Mouse (Mus musculus) cerebellum, adult 11 months (tissue): ENCODE results near the gene Gsdmc3.
"Not testable (repeated sequence)": the region's sequence is repeated elsewhere in the genome, so short reads cannot be mapped to it uniquely, and the experiment has no call there.

Experiments
- DNase-seq: peaks from one replicate; pipeline ENCODE4 v3.0.0; 2022

The Gsdmc3 gene

DNA sequence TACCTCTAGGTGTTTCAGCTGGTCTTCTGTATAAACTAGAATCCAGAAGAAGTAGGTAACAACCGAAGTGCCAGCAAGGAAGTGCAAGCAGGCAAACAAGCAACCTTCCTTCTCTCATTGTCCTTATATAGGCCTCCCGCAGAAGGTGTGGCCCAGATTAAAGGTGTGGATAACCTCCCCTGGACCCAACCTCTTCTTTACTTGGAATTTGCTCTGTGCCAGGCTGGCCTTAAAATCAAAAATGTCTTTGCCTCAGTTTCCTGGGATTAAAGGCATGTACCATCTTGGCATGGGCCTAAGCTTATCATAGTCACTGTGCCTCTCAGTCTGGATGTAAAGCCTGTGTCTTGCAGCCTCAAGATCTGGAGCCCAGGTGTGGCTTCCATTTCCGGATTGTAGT lies at the start of gene Gsdmc3:
Gene Gsdmc3 (minus strand): TSS at position 101 of the 400 bp plus-strand sequence.
- not testable (repeated sequence) for DNase-seq

GRCm38 (mm10) chr15:63926201-63926600 lies 47.8 kb upstream of the Gsdmc3 start:
- no peak for DNase-seq

- DNase-seq, result no peak
Measured at GRCm38 (mm10) chr15:63924484-63924883, 46.1 kb upstream of the Gsdmc3 start.

DNA sequence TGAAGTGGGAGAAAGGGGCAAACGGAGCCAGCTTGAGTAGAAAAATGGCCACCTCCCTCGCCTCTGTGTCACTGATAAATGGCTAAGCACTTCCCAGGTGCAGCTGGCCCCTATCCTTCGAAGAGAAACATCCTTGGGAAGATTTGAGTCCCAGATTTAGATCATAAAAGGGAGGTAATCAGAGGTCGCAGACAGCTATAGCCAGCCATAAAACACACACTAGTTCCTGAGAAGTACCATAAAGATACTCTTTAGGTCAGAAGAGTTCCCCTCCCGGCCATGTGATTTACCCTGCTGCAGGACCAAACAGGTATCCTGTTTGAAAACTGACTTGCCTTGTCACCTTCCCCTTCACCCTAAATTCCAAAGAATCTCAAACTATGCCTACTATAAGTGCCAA lies 43.3 kb upstream of the Gsdmc3 start:
- not testable (repeated sequence) for DNase-seq

DNA sequence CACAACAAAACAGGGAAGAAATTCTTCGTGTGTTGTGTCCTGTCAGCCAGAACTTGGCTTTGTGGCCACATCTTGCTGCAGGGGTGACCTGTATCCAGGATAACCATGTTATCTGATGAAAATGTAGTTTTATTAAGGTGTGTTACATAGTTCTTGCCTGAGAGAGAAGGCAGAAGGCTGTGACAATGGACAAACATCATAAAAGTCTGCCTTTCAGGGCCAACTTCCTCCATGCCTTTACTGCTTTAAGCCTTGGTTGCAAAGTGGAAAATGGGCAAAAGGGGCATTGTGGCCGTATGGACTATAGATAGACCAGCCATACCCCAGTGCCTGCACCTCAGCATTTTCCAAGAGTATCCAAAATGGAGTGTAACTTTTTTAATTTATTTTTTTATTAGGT lies 41.4 kb upstream of the Gsdmc3 start:
- not testable (repeated sequence) for DNase-seq

DNA sequence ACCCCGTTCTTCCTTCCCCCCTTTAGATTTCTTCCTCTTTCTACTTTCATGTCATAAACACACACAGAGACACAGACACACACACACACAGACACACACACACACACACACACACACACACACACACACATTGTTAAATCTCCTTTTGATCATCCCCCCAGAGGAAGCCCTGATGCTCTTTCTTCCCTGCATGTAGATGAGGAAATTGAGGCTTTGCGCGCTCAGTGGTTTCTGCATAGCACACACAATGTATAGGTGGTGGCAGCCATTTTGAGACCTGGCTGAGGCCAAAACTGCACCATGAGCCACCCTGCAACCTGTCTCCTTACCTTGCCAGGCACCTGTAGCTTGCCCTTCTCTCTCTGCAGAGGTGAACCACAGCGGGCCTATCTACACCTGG lies 38.2 kb upstream of the Gsdmc3 start:
- not testable (repeated sequence) for DNase-seq

DNA sequence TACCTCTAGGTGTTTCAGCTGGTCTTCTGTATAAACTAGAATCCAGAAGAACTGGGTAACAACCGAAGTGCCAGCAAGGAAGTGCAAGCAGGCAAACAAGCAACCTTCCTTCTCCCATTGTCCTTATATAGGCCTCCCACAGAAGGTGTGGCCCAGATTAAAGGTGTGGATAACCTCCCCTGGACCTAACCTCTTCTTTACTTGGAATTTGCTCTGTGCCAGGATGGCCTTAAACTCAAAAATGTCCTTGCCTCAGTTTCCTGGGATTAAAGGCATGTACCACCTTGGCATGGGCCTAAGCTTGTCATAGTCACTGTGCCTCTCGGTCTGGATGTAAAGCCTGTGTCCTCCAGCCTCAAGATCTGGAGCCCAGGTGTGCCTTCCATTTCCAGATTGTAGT lies 33.8 kb upstream of the Gsdmc3 start, which contains the start of gene Gsdmc4:
Gene Gsdmc4 (minus strand): TSS at position 101 of the 400 bp plus-strand sequence.
- DNase-seq, result not testable (repeated sequence)

- not testable (repeated sequence) for DNase-seq
Measured at GRCm38 (mm10) chr15:63909896-63910295, 31.5 kb upstream of the Gsdmc3 start.

- peak; percentile 10 for DNase-seq
Measured at GRCm38 (mm10) chr15:63895560-63896353, 17.4 kb upstream of the Gsdmc3 start.

DNA sequence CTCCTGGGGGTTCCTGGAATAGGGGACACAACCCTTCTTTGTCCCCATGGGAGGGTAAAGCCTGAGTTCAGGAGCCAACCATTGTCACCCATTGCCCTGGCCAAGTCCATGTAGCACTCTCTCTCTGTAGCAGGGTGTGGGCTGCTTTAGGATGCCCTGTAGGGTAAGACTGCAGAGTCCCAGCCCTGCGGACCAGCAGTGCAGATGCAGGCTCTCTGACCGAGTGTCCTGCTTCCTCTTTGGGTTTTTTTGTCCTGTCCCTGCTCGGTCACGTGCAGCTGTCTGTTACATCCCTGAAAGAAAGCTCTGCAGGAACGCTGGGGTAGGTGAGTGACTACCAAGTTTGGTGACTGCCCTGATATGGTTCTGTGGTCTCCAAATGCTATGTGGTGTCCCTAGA lies 10.1 kb upstream of the Gsdmc3 start:
- DNase-seq, result not testable (repeated sequence)

GRCm38 (mm10) chr15:63887949-63888348 lies 9.6 kb upstream of the Gsdmc3 start:
- not testable (repeated sequence) for DNase-seq

GRCm38 (mm10) chr15:63876160-63876559 lies 2.2 kb downstream of the Gsdmc3 start:
- not testable (repeated sequence) for DNase-seq

DNA sequence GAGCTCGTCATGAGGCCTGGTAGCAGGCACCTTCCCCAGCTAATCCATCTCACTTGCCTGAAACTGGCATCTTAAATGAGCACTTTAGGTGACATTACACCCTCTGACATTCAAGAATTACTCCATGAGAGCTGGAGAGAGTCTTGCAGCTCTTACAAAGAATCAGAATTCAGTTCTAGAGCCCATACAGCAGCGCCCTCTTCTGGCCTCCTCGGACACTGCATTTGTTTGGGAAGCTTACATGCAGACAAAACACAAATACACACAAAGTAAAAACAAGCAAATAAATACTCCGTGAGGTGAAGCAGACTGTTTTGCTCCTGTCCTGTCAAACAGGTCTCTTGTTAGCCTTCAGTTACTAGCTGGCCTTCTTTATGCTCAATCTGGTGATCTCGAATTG lies 16.4 kb downstream of the Gsdmc3 start:
- DNase-seq, result not testable (repeated sequence)
